Mouse (Mus musculus): Measurements from ENCODE around the gene Tle2.
A peak's percentile ranks its signal among the peaks of the same experiment; 100 is the strongest.

Tle2 gene

GRCm38 (mm10) chr10:81604968-81605665 is 30.8 kb downstream of the Tle2 start:
- peak; percentile 73 to 88 for DNase-seq (ENCODE audit: low spot score in 2 of 2)

- no peak for DNase-seq (ENCODE audit: low spot score in 2 of 2)
Observed at GRCm38 (mm10) chr10:81605666-81605973, 31.3 kb downstream of the Tle2 start.

GRCm38 (mm10) chr10:81605974-81606751 is 31.8 kb downstream of the Tle2 start, which contains the start of gene BC025920:
Gene BC025920, plus strand, starts transcription at chr10:81606270.
- DNase-seq (ENCODE audit: low spot score in 2 of 2), result peak; percentile 98 to 99

GRCm38 (mm10) chr10:81608308-81608707 is 33.9 kb downstream of the Tle2 start:
- DNase-seq (ENCODE audit: low spot score in 2 of 2), result no peak

- DNase-seq (ENCODE audit: low spot score in 2 of 2), result no peak
Observed at GRCm38 (mm10) chr10:81612779-81613178, 38.4 kb downstream of the Tle2 start.

GRCm38 (mm10) chr10:81615486-81615885 is 41.1 kb downstream of the Tle2 start:
- DNase-seq (ENCODE audit: low spot score in 2 of 2), result no peak

GRCm38 (mm10) chr10:81619976-81620375 is 45.6 kb downstream of the Tle2 start:
- no peak for DNase-seq (ENCODE audit: low spot score in 2 of 2)

- no peak for DNase-seq (ENCODE audit: low spot score in 2 of 2)
Observed at GRCm38 (mm10) chr10:81620786-81621185, 46.4 kb downstream of the Tle2 start.

- no peak for DNase-seq (ENCODE audit: low spot score in 2 of 2)
Observed at GRCm38 (mm10) chr10:81623441-81623840, 49.1 kb downstream of the Tle2 start.

GRCm38 (mm10) chr10:81626101-81626993 is 52.0 kb downstream of the Tle2 start:
- DNase-seq (ENCODE audit: low spot score in 2 of 2), result peak in 1 of 2 experiments; percentile 20

- DNase-seq (ENCODE audit: low spot score in 2 of 2), result peak; percentile 92 to 93
Observed at GRCm38 (mm10) chr10:81626994-81627835, 52.9 kb downstream of the Tle2 start, which contains the start of gene Sirt6. Gene Sirt6, minus strand, starts transcription at chr10:81627797.

GRCm38 (mm10) chr10:81627836-81628220 is 53.5 kb downstream of the Tle2 start:
- no peak for DNase-seq (ENCODE audit: low spot score in 2 of 2)

- no peak for DNase-seq (ENCODE audit: low spot score in 2 of 2)
Observed at GRCm38 (mm10) chr10:81628390-81628789, 54.0 kb downstream of the Tle2 start, which contains the start of gene Ankrd24. Gene Ankrd24, plus strand, starts transcription at chr10:81628540.

- peak; percentile 68 to 73 for DNase-seq (ENCODE audit: low spot score in 2 of 2)
Observed at GRCm38 (mm10) chr10:81633253-81634099, 59.1 kb downstream of the Tle2 start.

GRCm38 (mm10) chr10:81636338-81636737 is 62.0 kb downstream of the Tle2 start:
- DNase-seq (ENCODE audit: low spot score in 2 of 2), result no peak

- no peak for DNase-seq (ENCODE audit: low spot score in 2 of 2)
Observed at GRCm38 (mm10) chr10:81638101-81638500, 63.7 kb downstream of the Tle2 start.

Measured in heart, adult 9 months (tissue).